Mouse (Mus musculus) frontal cortex, postnatal 14 days (tissue): Measurements from ENCODE around the gene D330045A20Rik.
"Not testable (repeated sequence)": the region's sequence is repeated elsewhere in the genome, so short reads cannot be mapped to it uniquely, and the experiment has no call there.

Experiments
- DNase-seq, 2 experiments: peaks; one replicate each; pipeline ENCODE4 v3.0.0; 2022; ENCODE audit warnings: low spot score in 2 of 2

Gene D330045A20Rik

DNA sequence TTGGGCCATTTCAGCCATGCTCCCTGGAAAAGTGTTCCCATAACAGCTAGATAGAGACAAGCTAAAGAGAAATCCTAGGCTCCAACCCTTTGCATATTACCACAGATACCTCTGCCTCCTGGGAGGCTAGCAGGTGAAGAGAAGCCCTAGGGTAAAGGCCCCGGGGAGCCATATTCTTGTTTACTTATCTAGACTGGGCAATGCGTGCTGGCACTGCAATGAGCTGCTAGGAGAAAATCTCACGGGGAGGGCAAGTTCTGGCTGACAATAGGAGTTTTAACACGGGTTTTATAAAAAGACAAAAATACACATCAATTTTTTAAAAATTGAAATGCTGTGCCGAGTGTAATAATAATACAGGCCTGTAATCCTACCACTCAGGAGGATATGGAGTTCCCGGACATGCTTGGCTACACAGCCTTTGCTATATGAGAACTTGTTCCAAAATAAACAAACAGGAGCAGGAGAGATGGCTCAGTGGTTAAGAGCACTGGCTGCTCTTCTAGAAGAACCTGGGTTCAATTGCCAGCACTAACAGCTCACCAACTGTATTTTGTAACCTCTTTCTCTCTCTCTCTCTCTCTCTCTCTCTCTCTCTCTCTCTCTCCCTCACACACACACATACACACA lies 98.6 kb downstream of the D330045A20Rik start:
- no peak for DNase-seq

DNA sequence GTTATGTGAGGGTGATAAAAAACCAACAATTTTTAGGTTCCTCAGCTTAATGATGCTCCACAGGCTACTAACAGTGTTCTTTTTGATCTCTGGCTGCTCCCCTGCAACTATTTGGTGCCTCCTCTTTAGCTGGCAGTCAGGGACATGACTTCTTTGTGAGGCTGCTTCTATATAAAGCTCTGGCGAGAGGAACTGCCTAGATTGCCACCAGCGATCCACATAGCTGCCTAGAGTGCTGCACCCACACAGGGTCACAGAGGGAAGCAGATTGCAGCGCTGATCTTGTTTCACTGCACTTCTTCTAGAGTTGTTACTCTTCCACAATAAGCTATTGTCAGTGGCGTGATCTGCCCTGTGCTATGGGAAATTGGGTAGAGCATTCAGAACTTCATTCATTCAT lies 103.4 kb downstream of the D330045A20Rik start:
- DNase-seq, result no peak

DNA sequence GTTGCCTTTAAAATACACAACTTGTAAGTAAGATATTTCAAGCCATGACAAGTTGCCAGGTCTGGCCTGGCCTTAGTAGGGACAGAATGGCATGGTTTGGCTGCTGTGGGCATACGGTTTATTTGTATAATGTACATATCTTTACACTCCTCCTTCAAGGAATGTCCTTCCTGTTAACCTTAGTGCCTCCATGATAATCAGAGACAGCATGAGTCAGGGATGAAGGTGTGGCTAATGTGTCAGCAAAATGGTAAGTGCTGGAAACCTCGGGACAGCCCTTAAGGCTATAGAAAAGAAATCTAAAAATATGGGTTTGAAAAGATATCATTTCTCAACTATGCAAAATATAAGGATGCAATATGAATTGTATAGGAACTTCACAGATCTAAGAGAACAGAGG lies 106.5 kb downstream of the D330045A20Rik start:
- not testable (repeated sequence) for DNase-seq

DNA sequence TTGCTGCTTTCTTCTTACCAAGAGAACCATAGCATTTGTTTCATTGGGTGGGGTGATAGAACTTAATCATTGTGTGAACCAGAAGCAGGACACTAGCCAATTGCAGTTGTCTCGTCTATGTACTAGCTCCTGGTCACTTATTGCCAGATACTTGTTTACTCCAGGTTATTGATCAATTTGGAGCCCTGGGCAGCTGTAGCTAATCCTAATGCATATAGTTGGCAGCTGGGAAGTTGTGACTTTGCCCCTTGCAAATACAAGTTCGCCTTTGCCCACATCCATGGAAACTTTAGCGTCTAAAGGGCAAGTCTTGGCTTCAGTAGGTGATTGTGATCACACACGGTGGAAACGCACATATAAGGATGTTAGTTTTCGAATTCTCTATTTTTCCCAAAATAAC lies 116.2 kb downstream of the D330045A20Rik start:
- DNase-seq, result no peak
